Mouse (Mus musculus) limb, embryonic 14.5 days (tissue): ENCODE measurements around the gene Zfp456. TPM values are rescaled to one million over a fixed set of nuclear protein-coding genes. Genes with fewer than 3 reads are reported as not detected.

ENCODE experiments used
- ATAC-seq: fragments of 200-750 bp; cut with Nextera tagmentation; 2 replicates; pipeline ENCODE4 v1.8.0; 2017; ENCODE audit warnings: low read depth, moderate number of reproducible peaks, moderate TSS enrichment; ENCODE audit not compliant: low FRiP score
- DNase-seq: peaks from one replicate; pipeline ENCODE4 v3.0.0-alpha.2; 2015; ENCODE audit warnings: low spot score
- H3K27ac ChIP-seq: fragments of 300-500 bp; sonication (generic); replicated peaks from 2 replicates; pipeline ENCODE4 v1.5.1; 2014; ENCODE audit warnings: low read depth, mild to moderate bottlenecking, low read length, moderate library complexity, mixed read lengths
- H3K27me3 ChIP-seq: fragments of 300-500 bp; sonication (generic); 2 replicates; pipeline ENCODE4 v1.6.1; 2014; ENCODE audit warnings: low read length, mixed read lengths; ENCODE audit not compliant: control insufficient read depth, insufficient read depth
- H3K36me3 ChIP-seq: fragments of 300-500 bp; sonication (generic); 2 replicates; pipeline ENCODE4 v1.6.1; 2014; ENCODE audit warnings: mild to moderate bottlenecking, low read length, moderate library complexity, mixed read lengths; ENCODE audit not compliant: control insufficient read depth, insufficient read depth
- H3K4me1 ChIP-seq: fragments of 300-500 bp; sonication (generic); 2 replicates; pipeline ENCODE4 v1.6.1; 2014; ENCODE audit warnings: antibody characterized with exemption, low read length, mixed read lengths; ENCODE audit not compliant: control insufficient read depth, insufficient read depth
- H3K4me2 ChIP-seq: fragments of 300-500 bp; sonication (generic); replicated peaks from 2 replicates; pipeline ENCODE4 v1.6.1; 2014; ENCODE audit warnings: low read depth, mild to moderate bottlenecking, low read length, moderate library complexity; ENCODE audit not compliant: severe bottlenecking
- H3K4me3 ChIP-seq: fragments of 300-500 bp; sonication (generic); replicated peaks from 2 replicates; pipeline ENCODE4 v1.5.1; 2014; ENCODE audit warnings: low read length
- H3K9ac ChIP-seq: fragments of 300-500 bp; sonication (generic); 2 replicates; pipeline ENCODE4 v1.6.1; 2014; ENCODE audit warnings: mild to moderate bottlenecking, low read depth, low read length, moderate library complexity; ENCODE audit not compliant: severe bottlenecking
- H3K9me3 ChIP-seq: fragments of 300-500 bp; sonication (generic); 2 replicates; pipeline ENCODE4 v1.6.1; 2016; ENCODE audit warnings: low read length; ENCODE audit not compliant: control insufficient read depth
- POLR2A ChIP-seq: fragments of 200-500 bp; IDR thresholded peaks from 2 replicates; pipeline ENCODE4 v1.8.0; 2012; ENCODE audit warnings: inconsistent platforms, mild to moderate bottlenecking, moderate library complexity, borderline replicate concordance; ENCODE audit not compliant: insufficient read depth, insufficient read length; ENCODE audit errors: extremely low read depth
- WGBS: fragments of 180-500 bp; shearing (Covaris S2); extraction: QIAGEN DNeasy Blood & Tissue Kit; methylation state at CpG from one replicate; pipeline ENCODE4 v1.1.7; 2014; 5-methylcytosine and 5-hydroxymethylcytosine counted together
- polyA plus RNA-seq, 2 experiments: library from polyadenylated mRNA; depleted of rRNA in 1 of 2; stranded (reverse) in 1 of 2; unstranded in 1 of 2; fragments of >200 nt; fragmentation: Nextera tagmentation in 1 of 2; extraction: Ambion mirVana in 1 of 2; gene quantifications; 2 replicates each; pipeline versions ENCODE4 v1.2.1 to v1.2.3; 2012 to 2014

Zfp456 gene
- polyA plus RNA-seq, 2 experiments = 1.1 to 1.7 TPM

GRCm38 (mm10) chr13:67351854-67352253, 23.8 kb downstream of the Zfp456 start:
- Histone ChIP-seq H3K27me3 (no peaks in the 10 kb centered on the region), H3K4me2 (no peak overlapping the region), H3K4me3 (no peak overlapping the region), H3K27ac (no peak overlapping the region), H3K9me3 (no peaks in the 10 kb centered on the region), H3K4me1 (no peaks in the 10 kb centered on the region), H3K9ac (no peak overlapping the region), H3K36me3 (no peaks in the 10 kb centered on the region)
- TF ChIP-seq POLR2A = no peak
- DNase-seq (no peak), ATAC-seq (no peak)

- Histone ChIP-seq H3K4me3 (no peak overlapping the region), H3K4me2 (no peak overlapping the region), H3K9ac (no peak overlapping the region), H3K27me3 (no peaks in the 10 kb centered on the region), H3K36me3 (peaks cover 7% of the 10 kb centered on the region; the same call in 1 of the 2 replicates), H3K27ac (no peak overlapping the region), H3K4me1 (no peaks in the 10 kb centered on the region), H3K9me3 (no peaks in the 10 kb centered on the region)
- TF ChIP-seq POLR2A = no peak
- DNase-seq (no peak), ATAC-seq (no peak)
- WGBS = 83% methylated on average over 2 of the region's 2 CpGs
Measured at GRCm38 (mm10) chr13:67343422-67343821, 32.2 kb downstream of the Zfp456 start.

- DNase-seq = no peak
- H3K9ac ChIP-seq = peak overlapping the region; percentile 48
- peak overlapping the region; percentile 58 for H3K4me2 ChIP-seq
- H3K9me3 ChIP-seq = no peaks in the 10 kb centered on the region
- H3K27ac ChIP-seq = peak overlapping the region; percentile 49; the same call in 1 of the 2 replicates
- no peaks in the 10 kb centered on the region for H3K4me1 ChIP-seq
- H3K4me3 ChIP-seq = peak overlapping the region; percentile 47
- H3K27me3 ChIP-seq = no peaks in the 10 kb centered on the region
- H3K36me3 ChIP-seq = no peaks in the 10 kb centered on the region
- 0 out of 2 replicates have a peak, but pooled peaks have one; percentile 1 for ATAC-seq
- TF ChIP-seq POLR2A = no peak
- 88% methylated on average over 1 of the region's 1 CpGs for WGBS
Measured at GRCm38 (mm10) chr13:67332877-67333276, 42.7 kb downstream of the Zfp456 start.

GRCm38 (mm10) chr13:67332019-67332724, 43.4 kb downstream of the Zfp456 start, which contains the start of gene Zfp595:
TSS of gene Zfp595 (minus strand) at chr13:67332570.
- DNase-seq (peak; percentile 95), ATAC-seq (peak; percentile 96)
- no peaks in the 10 kb centered on the region for H3K9me3 ChIP-seq
- peak within 1 kb of the TSS; percentile 58 for H3K4me2 ChIP-seq
- no peaks in the 10 kb centered on the region for H3K27me3 ChIP-seq
- peak within 1 kb of the TSS; percentile 48 for H3K9ac ChIP-seq
- H3K27ac ChIP-seq = peak within 1 kb of the TSS; percentile 49
- 12% methylated on average over 17 of the region's 17 CpGs for WGBS
- no peaks in the 10 kb centered on the region for H3K4me1 ChIP-seq
- no peaks in the 10 kb centered on the region for H3K36me3 ChIP-seq
- H3K4me3 ChIP-seq = peak within 1 kb of the TSS; percentile 47
- TF ChIP-seq POLR2A = no peak

Other genes with a start within 250 kb of the Zfp456 start
- gene Rsl1, start 202.6 kb downstream of the Zfp456 start, polyA plus RNA-seq (2012; rRNA removed) = 4.2 and 6.3 TPM in 2 replicates
- gene Rsl1, start 202.6 kb downstream of the Zfp456 start, polyA plus RNA-seq (2014; fragmentation: Nextera tagmentation; extraction: Ambion mirVana) = 5.6 and 6.4 TPM in 2 replicates
- 0.99 and 1.6 TPM in 2 replicates for gene Zfp455, start 181.3 kb downstream of the Zfp456 start, polyA plus RNA-seq (2012; rRNA removed)
- 1.7 TPM in 2 replicates for gene Zfp455, start 181.3 kb downstream of the Zfp456 start, polyA plus RNA-seq (2014; fragmentation: Nextera tagmentation; extraction: Ambion mirVana)
- gene Zfp458, start 97.3 kb downstream of the Zfp456 start, polyA plus RNA-seq (2012; rRNA removed) = 1.5 and 2.0 TPM in 2 replicates
- gene Zfp458, start 97.3 kb downstream of the Zfp456 start, polyA plus RNA-seq (2014; fragmentation: Nextera tagmentation; extraction: Ambion mirVana) = 1.6 and 2.5 TPM in 2 replicates
- gene Zfp457, start 69.3 kb downstream of the Zfp456 start, polyA plus RNA-seq (2012; rRNA removed) = 1.3 and 1.6 TPM in 2 replicates
- gene Zfp457, start 69.3 kb downstream of the Zfp456 start, polyA plus RNA-seq (2014; fragmentation: Nextera tagmentation; extraction: Ambion mirVana) = 0.54 and 0.85 TPM in 2 replicates
- 3.3 and 4.1 TPM in 2 replicates for gene Zfp595, start 43.2 kb downstream of the Zfp456 start, polyA plus RNA-seq (2012; rRNA removed)
- 3.1 and 3.8 TPM in 2 replicates for gene Zfp595, start 43.2 kb downstream of the Zfp456 start, polyA plus RNA-seq (2014; fragmentation: Nextera tagmentation; extraction: Ambion mirVana)
- not detected in 2 replicates for gene Gm28044, start 15.3 kb downstream of the Zfp456 start, polyA plus RNA-seq (2012; rRNA removed)
- gene Gm28044, start 15.3 kb downstream of the Zfp456 start, polyA plus RNA-seq (2014; fragmentation: Nextera tagmentation; extraction: Ambion mirVana) = not detected in 2 replicates
- gene Zfp953, start 15.2 kb downstream of the Zfp456 start, polyA plus RNA-seq (2012; rRNA removed) = 0.95 and 0.99 TPM in 2 replicates
- 1.4 and 1.5 TPM in 2 replicates for gene Zfp953, start 15.2 kb downstream of the Zfp456 start, polyA plus RNA-seq (2014; fragmentation: Nextera tagmentation; extraction: Ambion mirVana)
- 0.15 and 0.38 TPM in 2 replicates for gene Gm28041, start 77 bp downstream of the Zfp456 start, polyA plus RNA-seq (2012; rRNA removed)
- 0.68 and 0.87 TPM in 2 replicates for gene Gm28041, start 77 bp downstream of the Zfp456 start, polyA plus RNA-seq (2014; fragmentation: Nextera tagmentation; extraction: Ambion mirVana)
- gene Zfp429, start 24.0 kb upstream of the Zfp456 start, polyA plus RNA-seq (2012; rRNA removed) = 6.1 and 7.9 TPM in 2 replicates
- 4.8 and 7.0 TPM in 2 replicates for gene Zfp429, start 24.0 kb upstream of the Zfp456 start, polyA plus RNA-seq (2014; fragmentation: Nextera tagmentation; extraction: Ambion mirVana)
- 0.53 and 0.72 TPM in 2 replicates for gene Zfp459, start 45.6 kb upstream of the Zfp456 start, polyA plus RNA-seq (2012; rRNA removed)
- 1.2 and 1.3 TPM in 2 replicates for gene Zfp459, start 45.6 kb upstream of the Zfp456 start, polyA plus RNA-seq (2014; fragmentation: Nextera tagmentation; extraction: Ambion mirVana)
- gene Zfp874a, start 75.8 kb upstream of the Zfp456 start, polyA plus RNA-seq (2012; rRNA removed) = 3.8 and 5.5 TPM in 2 replicates
- gene Zfp874a, start 75.8 kb upstream of the Zfp456 start, polyA plus RNA-seq (2014; fragmentation: Nextera tagmentation; extraction: Ambion mirVana) = 9.9 and 10.8 TPM in 2 replicates
- 3.9 and 4.3 TPM in 2 replicates for gene Zfp874b, start 108.4 kb upstream of the Zfp456 start, polyA plus RNA-seq (2012; rRNA removed)
- 2.6 and 3.3 TPM in 2 replicates for gene Zfp874b, start 108.4 kb upstream of the Zfp456 start, polyA plus RNA-seq (2014; fragmentation: Nextera tagmentation; extraction: Ambion mirVana)
- gene Zfp58, start 124.7 kb upstream of the Zfp456 start, polyA plus RNA-seq (2012; rRNA removed) = 4.9 and 7.7 TPM in 2 replicates
- 15.1 and 15.3 TPM in 2 replicates for gene Zfp58, start 124.7 kb upstream of the Zfp456 start, polyA plus RNA-seq (2014; fragmentation: Nextera tagmentation; extraction: Ambion mirVana)
- not detected in 2 replicates for gene Gm26965, start 150.3 kb upstream of the Zfp456 start, polyA plus RNA-seq (2012; rRNA removed)
- not detected in 2 replicates for gene Gm26965, start 150.3 kb upstream of the Zfp456 start, polyA plus RNA-seq (2014; fragmentation: Nextera tagmentation; extraction: Ambion mirVana)
- 15.3 and 15.4 TPM in 2 replicates for gene Zfp87, start 150.4 kb upstream of the Zfp456 start, polyA plus RNA-seq (2012; rRNA removed)
- 26.7 and 27.0 TPM in 2 replicates for gene Zfp87, start 150.4 kb upstream of the Zfp456 start, polyA plus RNA-seq (2014; fragmentation: Nextera tagmentation; extraction: Ambion mirVana)
- 6.3 and 8.0 TPM in 2 replicates for gene Zfp748, start 178.0 kb upstream of the Zfp456 start, polyA plus RNA-seq (2012; rRNA removed)
- gene Zfp748, start 178.0 kb upstream of the Zfp456 start, polyA plus RNA-seq (2014; fragmentation: Nextera tagmentation; extraction: Ambion mirVana) = 12.9 and 16.1 TPM in 2 replicates
- gene Zfp729b, start 233.9 kb upstream of the Zfp456 start, polyA plus RNA-seq (2012; rRNA removed) = 2.1 and 3.0 TPM in 2 replicates
- gene Zfp729b, start 233.9 kb upstream of the Zfp456 start, polyA plus RNA-seq (2014; fragmentation: Nextera tagmentation; extraction: Ambion mirVana) = 5.2 and 6.1 TPM in 2 replicates